Mouse (Mus musculus): Measurements from ENCODE around the gene Trim62. TPM values are rescaled to one million over a fixed set of nuclear protein-coding genes. Genes with fewer than 3 reads are reported as not detected.

Gene Trim62
- 2.7 TPM for polyA plus RNA-seq (2014; fragmentation: Illumina TruSeq; extraction: RNeasy Lipid Tissue Mini Kit (QIAGEN cat#74804); ENCODE audit: low read depth, low replicate concordance)

DNA sequence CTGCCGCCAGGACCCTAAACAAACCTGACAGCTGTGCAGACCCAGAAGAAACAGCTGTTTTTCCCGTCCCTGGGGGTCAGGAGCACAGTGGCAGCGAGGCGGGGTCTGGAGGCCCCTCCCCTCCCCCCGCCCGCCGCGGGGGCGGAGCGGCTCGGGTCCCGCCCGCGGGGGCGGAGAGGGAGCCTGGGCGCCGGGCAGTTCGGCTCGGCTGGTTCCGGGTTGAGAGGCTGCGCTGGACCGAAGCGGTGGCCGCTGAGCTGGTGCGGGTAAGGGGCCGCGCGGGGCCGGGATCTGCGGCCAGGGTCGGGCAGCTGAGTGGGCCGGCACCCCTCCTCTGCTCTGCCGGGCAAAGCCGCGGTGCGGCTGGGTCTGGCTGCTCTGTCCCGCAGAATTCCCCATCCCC is at the start of gene Trim62:
Trim62 (plus strand) TSS at position 202 of the 403 bp plus-strand sequence.

Other genes with a start within 250 kb of the Trim62 start
- 57.7 TPM for gene Phc2, start 228.9 kb upstream of the Trim62 start, polyA plus RNA-seq (2014; fragmentation: Illumina TruSeq; extraction: RNeasy Lipid Tissue Mini Kit (QIAGEN cat#74804); ENCODE audit: low read depth, low replicate concordance)
- gene A3galt2, start 128.2 kb upstream of the Trim62 start, polyA plus RNA-seq (2014; fragmentation: Illumina TruSeq; extraction: RNeasy Lipid Tissue Mini Kit (QIAGEN cat#74804); ENCODE audit: low read depth, low replicate concordance) = 0.61 TPM
- gene Zfp362, start 77.5 kb upstream of the Trim62 start, polyA plus RNA-seq (2014; fragmentation: Illumina TruSeq; extraction: RNeasy Lipid Tissue Mini Kit (QIAGEN cat#74804); ENCODE audit: low read depth, low replicate concordance) = 31.1 TPM
- gene Azin2, start 78.9 kb downstream of the Trim62 start, polyA plus RNA-seq (2014; fragmentation: Illumina TruSeq; extraction: RNeasy Lipid Tissue Mini Kit (QIAGEN cat#74804); ENCODE audit: low read depth, low replicate concordance) = 23.1 TPM
- 118 TPM for gene Ak2, start 108.4 kb downstream of the Trim62 start, polyA plus RNA-seq (2014; fragmentation: Illumina TruSeq; extraction: RNeasy Lipid Tissue Mini Kit (QIAGEN cat#74804); ENCODE audit: low read depth, low replicate concordance)
- 34.1 TPM for gene Rnf19b, start 174.7 kb downstream of the Trim62 start, polyA plus RNA-seq (2014; fragmentation: Illumina TruSeq; extraction: RNeasy Lipid Tissue Mini Kit (QIAGEN cat#74804); ENCODE audit: low read depth, low replicate concordance)
- gene Tmem54, start 222.0 kb downstream of the Trim62 start, polyA plus RNA-seq (2014; fragmentation: Illumina TruSeq; extraction: RNeasy Lipid Tissue Mini Kit (QIAGEN cat#74804); ENCODE audit: low read depth, low replicate concordance) = 1.5 TPM
- gene Hpca, start 238.5 kb downstream of the Trim62 start, polyA plus RNA-seq (2014; fragmentation: Illumina TruSeq; extraction: RNeasy Lipid Tissue Mini Kit (QIAGEN cat#74804); ENCODE audit: low read depth, low replicate concordance) = 3.5 TPM

All from adipose tissue, adult 10 weeks (tissue).